Mouse (Mus musculus): ENCODE results near the gene Arhgef26. TPM values are rescaled to one million over a fixed set of nuclear protein-coding genes. Genes with fewer than 3 reads are reported as not detected.

Arhgef26 gene
- total and polyA plus RNA-seq, 2 experiments from 2014 or later = 21.7 to 31.3 TPM

GRCm38 (mm10) chr3:62443582-62444194 lies 105.5 kb downstream of the Arhgef26 start:
- Histone ChIP-seq H3K27ac (no peak overlapping the region), H3K4me2 (ENCODE audit: low read depth, low read length) (no peak overlapping the region), H3K27me3 (ENCODE audit: insufficient read depth, low read length) (no peaks in the 10 kb centered on the region), H3K36me3 (ENCODE audit: insufficient read depth, low read length) (no peaks in the 10 kb centered on the region), H3K4me1 (ENCODE audit: insufficient read depth, low read length) (no peaks in the 10 kb centered on the region), H3K9ac (replicated peaks; ENCODE audit: low read length) (no peak overlapping the region), H3K4me3 (ENCODE audit: low read length) (no peak overlapping the region), H3K9me3 (ENCODE audit: low read length) (no peaks in the 10 kb centered on the region)
- TF ChIP-seq CTCF (IDR thresholded peaks at IDR 0.05; ENCODE audit: low read depth) = no peak
- WGBS = 84% methylated on average over 12 of the region's 12 CpGs
- ATAC-seq = no peak
- no peak for DNase-seq (ENCODE audit: low spot score)

DNA sequence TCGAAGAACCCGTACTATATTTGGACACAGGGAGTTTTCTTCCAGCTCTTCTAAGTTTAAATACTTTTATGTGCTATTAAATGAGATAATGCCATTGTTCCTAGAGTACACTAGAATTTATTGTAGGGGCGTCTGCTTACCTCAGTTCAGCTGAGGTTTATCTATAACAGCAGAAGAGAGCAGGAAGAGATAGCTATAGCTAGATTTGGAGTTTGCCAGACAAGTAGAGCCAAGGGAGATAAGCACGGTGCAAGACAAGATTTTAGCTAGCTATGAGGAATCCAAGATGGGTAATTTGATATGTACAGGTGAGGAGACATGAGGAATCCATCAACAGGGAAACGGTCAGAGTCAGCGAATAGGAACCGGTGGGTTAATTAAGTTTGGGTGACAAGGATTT lies 108.1 kb downstream of the Arhgef26 start:
- no peaks in the 10 kb centered on the region for H3K36me3 ChIP-seq (ENCODE audit: insufficient read depth, low read length)
- H3K9ac ChIP-seq (replicated peaks; ENCODE audit: low read length) = no peak overlapping the region
- H3K9me3 ChIP-seq (ENCODE audit: low read length) = no peaks in the 10 kb centered on the region
- TF ChIP-seq CTCF (IDR thresholded peaks at IDR 0.05; ENCODE audit: low read depth) = no peak
- H3K4me2 ChIP-seq (ENCODE audit: low read depth, low read length) = no peak overlapping the region
- H3K4me3 ChIP-seq (ENCODE audit: low read length) = no peak overlapping the region
- ATAC-seq (no peak), DNase-seq (ENCODE audit: low spot score) (no peak)
- no peaks in the 10 kb centered on the region for H3K4me1 ChIP-seq (ENCODE audit: insufficient read depth, low read length)
- WGBS = 93% methylated on average over 7 of the region's 7 CpGs
- no peak overlapping the region for H3K27ac ChIP-seq
- H3K27me3 ChIP-seq (ENCODE audit: insufficient read depth, low read length) = no peaks in the 10 kb centered on the region

GRCm38 (mm10) chr3:62447151-62447550 lies 109.0 kb downstream of the Arhgef26 start:
- H3K4me1 ChIP-seq (ENCODE audit: insufficient read depth, low read length) = no peaks in the 10 kb centered on the region
- no peak for DNase-seq (ENCODE audit: low spot score)
- no peak overlapping the region for H3K4me2 ChIP-seq (ENCODE audit: low read depth, low read length)
- no peak for ATAC-seq
- H3K4me3 ChIP-seq (ENCODE audit: low read length) = no peak overlapping the region
- H3K36me3 ChIP-seq (ENCODE audit: insufficient read depth, low read length) = no peaks in the 10 kb centered on the region
- H3K27me3 ChIP-seq (ENCODE audit: insufficient read depth, low read length) = no peaks in the 10 kb centered on the region
- TF ChIP-seq CTCF (IDR thresholded peaks at IDR 0.05; ENCODE audit: low read depth) = no peak
- H3K9ac ChIP-seq (replicated peaks; ENCODE audit: low read length) = no peak overlapping the region
- 65% methylated on average over 8 of the region's 8 CpGs for WGBS
- no peaks in the 10 kb centered on the region for H3K9me3 ChIP-seq (ENCODE audit: low read length)
- H3K27ac ChIP-seq = no peak overlapping the region

- Histone ChIP-seq H3K27ac (no peak overlapping the region), H3K27me3 (ENCODE audit: insufficient read depth, low read length) (no peaks in the 10 kb centered on the region), H3K9ac (replicated peaks; ENCODE audit: low read length) (no peak overlapping the region), H3K4me3 (ENCODE audit: low read length) (no peak overlapping the region), H3K36me3 (ENCODE audit: insufficient read depth, low read length) (no peaks in the 10 kb centered on the region), H3K9me3 (ENCODE audit: low read length) (no peaks in the 10 kb centered on the region), H3K4me1 (ENCODE audit: insufficient read depth, low read length) (0 out of 2 replicates have a peak, but pooled peaks cover 6% of the 10 kb centered on the region), H3K4me2 (ENCODE audit: low read depth, low read length) (no peak overlapping the region)
- ATAC-seq (no peak), DNase-seq (ENCODE audit: low spot score) (no peak)
- no peak for TF ChIP-seq CTCF (IDR thresholded peaks at IDR 0.05; ENCODE audit: low read depth)
- 97% methylated on average over 4 of the region's 4 CpGs for WGBS
These were observed 111.8 kb downstream of the Arhgef26 start for GRCm38 (mm10) chr3:62449871-62450496.

GRCm38 (mm10) chr3:62452961-62453360 lies 114.8 kb downstream of the Arhgef26 start:
- DNase-seq (ENCODE audit: low spot score) (no peak), ATAC-seq (no peak)
- Histone ChIP-seq H3K27ac (peak overlapping the region; percentile 69; the same call in 1 of the 2 replicates), H3K36me3 (ENCODE audit: insufficient read depth, low read length) (no peaks in the 10 kb centered on the region), H3K9ac (replicated peaks; ENCODE audit: low read length) (no peak overlapping the region), H3K9me3 (ENCODE audit: low read length) (no peaks in the 10 kb centered on the region), H3K4me3 (ENCODE audit: low read length) (no peak overlapping the region), H3K4me2 (ENCODE audit: low read depth, low read length) (no peak overlapping the region), H3K4me1 (ENCODE audit: insufficient read depth, low read length) (peaks cover 6% of the 10 kb centered on the region; the same call in 1 of the 2 replicates), H3K27me3 (ENCODE audit: insufficient read depth, low read length) (no peaks in the 10 kb centered on the region)
- TF ChIP-seq CTCF (IDR thresholded peaks at IDR 0.05; ENCODE audit: low read depth) = no peak
- WGBS = 48% methylated on average over 4 of the region's 4 CpGs

DNA sequence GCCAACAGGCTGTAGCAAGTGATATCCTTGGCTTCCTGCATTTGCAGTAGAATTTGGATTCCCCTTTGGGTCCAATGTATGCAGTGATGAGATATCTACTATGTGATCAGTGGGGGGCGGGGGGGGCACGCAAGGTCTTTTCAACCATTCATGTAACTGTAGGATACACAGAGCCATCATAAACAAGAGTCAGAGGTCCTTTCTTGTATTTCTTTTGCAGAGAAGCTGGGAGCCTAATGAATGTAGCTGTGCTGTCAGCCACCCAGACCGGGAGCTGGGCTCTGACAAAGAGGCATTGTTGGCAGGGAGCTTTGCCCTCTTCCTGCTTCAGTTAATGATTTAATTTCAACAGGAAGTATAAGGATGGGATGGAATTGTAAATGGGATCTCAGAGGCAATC lies 116.0 kb downstream of the Arhgef26 start:
- H3K4me2 ChIP-seq (ENCODE audit: low read depth, low read length) = no peak overlapping the region
- H3K9me3 ChIP-seq (ENCODE audit: low read length) = no peaks in the 10 kb centered on the region
- no peak overlapping the region for H3K4me3 ChIP-seq (ENCODE audit: low read length)
- peak; percentile 49 for DNase-seq (ENCODE audit: low spot score)
- H3K36me3 ChIP-seq (ENCODE audit: insufficient read depth, low read length) = no peaks in the 10 kb centered on the region
- no peak overlapping the region for H3K9ac ChIP-seq (replicated peaks; ENCODE audit: low read length)
- no peak for TF ChIP-seq CTCF (IDR thresholded peaks at IDR 0.05; ENCODE audit: low read depth)
- peaks cover 6% of the 10 kb centered on the region; the same call in 1 of the 2 replicates for H3K4me1 ChIP-seq (ENCODE audit: insufficient read depth, low read length)
- 14% methylated on average over 3 of the region's 3 CpGs for WGBS
- peak; percentile 36; the same call in 1 of the 2 replicates for ATAC-seq
- peak overlapping the region; percentile 69 for H3K27ac ChIP-seq
- H3K27me3 ChIP-seq (ENCODE audit: insufficient read depth, low read length) = no peaks in the 10 kb centered on the region

DNA sequence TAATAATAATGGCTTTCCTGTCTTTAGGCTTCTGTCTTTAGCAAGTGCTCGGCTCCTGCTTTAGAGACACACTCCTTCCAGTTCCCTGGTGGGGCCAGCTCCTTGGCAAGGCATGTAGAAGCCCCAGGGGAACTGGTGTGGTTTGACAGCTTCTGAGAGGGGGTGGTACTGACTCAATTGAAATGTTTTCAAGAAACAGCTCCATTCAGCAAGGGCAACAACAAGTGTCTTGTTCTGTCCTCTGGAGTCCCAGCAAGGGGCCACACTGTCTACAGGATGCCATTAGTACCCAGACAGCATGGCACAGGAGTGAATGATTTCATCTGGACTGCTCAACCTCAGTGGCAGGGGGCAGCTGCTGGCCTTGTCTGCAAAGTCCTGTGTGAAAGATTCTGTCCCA lies 117.7 kb downstream of the Arhgef26 start:
- no peak for TF ChIP-seq CTCF (IDR thresholded peaks at IDR 0.05; ENCODE audit: low read depth)
- H3K4me2 ChIP-seq (ENCODE audit: low read depth, low read length) = no peak overlapping the region
- ATAC-seq = peak; percentile 94
- peaks cover 6% of the 10 kb centered on the region; the same call in 1 of the 2 replicates for H3K4me1 ChIP-seq (ENCODE audit: insufficient read depth, low read length)
- 9% methylated on average over 1 of the region's 1 CpGs for WGBS
- no peaks in the 10 kb centered on the region for H3K27me3 ChIP-seq (ENCODE audit: insufficient read depth, low read length)
- peak; percentile 83 for DNase-seq (ENCODE audit: low spot score)
- H3K9ac ChIP-seq (replicated peaks; ENCODE audit: low read length) = no peak overlapping the region
- H3K4me3 ChIP-seq (ENCODE audit: low read length) = no peak overlapping the region
- no peaks in the 10 kb centered on the region for H3K9me3 ChIP-seq (ENCODE audit: low read length)
- H3K27ac ChIP-seq = peak overlapping the region; percentile 71; the same call in 1 of the 2 replicates
- H3K36me3 ChIP-seq (ENCODE audit: insufficient read depth, low read length) = 0 out of 2 replicates have a peak, but pooled peaks cover 4% of the 10 kb centered on the region
